Mouse (Mus musculus) megakaryocyte, embryonic 14.5 days (primary cell): Measurements from ENCODE around the gene Skor1. TPM values are rescaled to one million over a fixed set of nuclear protein-coding genes. Genes with fewer than 3 reads are reported as not detected.

Source experiments
- H3K27me3 ChIP-seq: replicated peaks from 2 replicates; pipeline ENCODE3; 2012; ENCODE audit warnings: inconsistent platforms
- H3K36me3 ChIP-seq: replicated peaks from 2 replicates; pipeline ENCODE3; 2012; ENCODE audit warnings: low read length, inconsistent platforms, mixed read lengths
- H3K4me1 ChIP-seq: 2 replicates; pipeline ENCODE4 v1.6.1; 2012; ENCODE audit warnings: inconsistent platforms
- H3K4me3 ChIP-seq: replicated peaks from 2 replicates; pipeline ENCODE3; 2012; ENCODE audit warnings: moderate library complexity, mild to moderate bottlenecking, inconsistent platforms
- H3K9me3 ChIP-seq: 2 replicates; pipeline ENCODE4 v1.6.1; 2012; ENCODE audit warnings: inconsistent platforms
- FLI1 ChIP-seq: IDR thresholded peaks from 2 replicates; pipeline ENCODE4 v1.6.1; 2012; ENCODE audit warnings: low read length, inconsistent platforms, mixed read lengths
- GATA1 ChIP-seq: IDR thresholded peaks from 3 replicates; pipeline ENCODE4 v1.6.1; 2012; ENCODE audit warnings: mixed read lengths, low read length, inconsistent platforms, borderline replicate concordance
- polyA plus RNA-seq: library from polyadenylated mRNA; stranded (reverse); fragments of >175 nt; gene quantifications from 2 replicates; pipeline ENCODE4 v1.2.3, GENCODE M21; 2012; ENCODE audit warnings: low replicate concordance; ENCODE audit not compliant: insufficient read depth

The Skor1 gene
- polyA plus RNA-seq, 1 experiment = 0.13 TPM

- H3K4me3 ChIP-seq = no peak overlapping the region
- no peak for TF ChIP-seq GATA1
- no peak for TF ChIP-seq FLI1
- H3K9me3 ChIP-seq = peaks cover 9% of the 10 kb centered on the region; the same call in 1 of the 2 replicates
- peaks cover 46% of the 10 kb centered on the region for H3K4me1 ChIP-seq
- H3K36me3 ChIP-seq = no peaks in the 10 kb centered on the region
- peaks cover 99% of the 10 kb centered on the region for H3K27me3 ChIP-seq
Measured at GRCm38 (mm10) chr9:63143641-63144501, 4.9 kb downstream of the Skor1 start.

- no peak overlapping the region for H3K4me3 ChIP-seq
- TF ChIP-seq GATA1 (no peak), FLI1 (no peak)
- peaks cover 46% of the 10 kb centered on the region for H3K4me1 ChIP-seq
- no peaks in the 10 kb centered on the region for H3K36me3 ChIP-seq
- peaks cover 9% of the 10 kb centered on the region; the same call in 1 of the 2 replicates for H3K9me3 ChIP-seq
- peaks cover 99% of the 10 kb centered on the region for H3K27me3 ChIP-seq
Measured at GRCm38 (mm10) chr9:63143227-63143626, 5.5 kb downstream of the Skor1 start.

GRCm38 (mm10) chr9:63142335-63143036 lies 6.3 kb downstream of the Skor1 start:
- peaks cover 99% of the 10 kb centered on the region for H3K27me3 ChIP-seq
- H3K4me3 ChIP-seq = no peak overlapping the region
- TF ChIP-seq GATA1 (no peak), FLI1 (no peak)
- no peaks in the 10 kb centered on the region for H3K36me3 ChIP-seq
- peaks cover 9% of the 10 kb centered on the region; the same call in 1 of the 2 replicates for H3K9me3 ChIP-seq
- peaks cover 53% of the 10 kb centered on the region for H3K4me1 ChIP-seq

GRCm38 (mm10) chr9:63141641-63142334 lies 7.0 kb downstream of the Skor1 start:
- Histone ChIP-seq H3K9me3 (peaks cover 9% of the 10 kb centered on the region; the same call in 1 of the 2 replicates), H3K27me3 (peaks cover 99% of the 10 kb centered on the region), H3K4me3 (no peak overlapping the region), H3K36me3 (no peaks in the 10 kb centered on the region), H3K4me1 (peaks cover 54% of the 10 kb centered on the region)
- TF ChIP-seq FLI1 = no peak

- H3K36me3 ChIP-seq = no peaks in the 10 kb centered on the region
- H3K9me3 ChIP-seq = 0 out of 2 replicates have a peak, but pooled peaks cover 4% of the 10 kb centered on the region
- H3K27me3 ChIP-seq = peaks cover 97% of the 10 kb centered on the region
- H3K4me3 ChIP-seq = no peak overlapping the region
- peaks cover 51% of the 10 kb centered on the region for H3K4me1 ChIP-seq
- TF ChIP-seq FLI1 = no peak
- no peak for TF ChIP-seq GATA1
Measured at GRCm38 (mm10) chr9:63140211-63140610, 8.6 kb downstream of the Skor1 start.

GRCm38 (mm10) chr9:63139661-63140060 lies 9.1 kb downstream of the Skor1 start:
- peaks cover 97% of the 10 kb centered on the region for H3K27me3 ChIP-seq
- TF ChIP-seq GATA1 (no peak), FLI1 (no peak)

GRCm38 (mm10) chr9:63138481-63138967 lies 10.2 kb downstream of the Skor1 start:
- TF ChIP-seq GATA1 = no peak
- no peak for TF ChIP-seq FLI1
- peaks cover 97% of the 10 kb centered on the region for H3K27me3 ChIP-seq
- H3K9me3 ChIP-seq = 0 out of 2 replicates have a peak, but pooled peaks cover 4% of the 10 kb centered on the region
- H3K36me3 ChIP-seq = no peaks in the 10 kb centered on the region
- peaks cover 58% of the 10 kb centered on the region for H3K4me1 ChIP-seq
- peak overlapping the region; percentile 80 for H3K4me3 ChIP-seq

More at GRCm38 (mm10) chr9:63139661-63140060, 9.1 kb downstream of the Skor1 start:
- peaks cover 53% of the 10 kb centered on the region for H3K4me1 ChIP-seq
- no peaks in the 10 kb centered on the region for H3K36me3 ChIP-seq
- H3K9me3 ChIP-seq = 0 out of 2 replicates have a peak, but pooled peaks cover 4% of the 10 kb centered on the region
- no peak overlapping the region for H3K4me3 ChIP-seq

- Histone ChIP-seq H3K4me3 (no peak overlapping the region), H3K27me3 (peaks cover 90% of the 10 kb centered on the region), H3K9me3 (0 out of 2 replicates have a peak, but pooled peaks cover 4% of the 10 kb centered on the region), H3K4me1 (peaks cover 58% of the 10 kb centered on the region), H3K36me3 (no peaks in the 10 kb centered on the region)
- TF ChIP-seq GATA1 (no peak), FLI1 (no peak)
Measured at GRCm38 (mm10) chr9:63137615-63137915, 11.2 kb downstream of the Skor1 start.
